Mouse (Mus musculus): ENCODE data around the gene Tep1.

GRCm38 (mm10) chr14:50795965-50796364 is 74.4 kb downstream of the Tep1 start:
- no peak for TF ChIP-seq CTCF (IDR thresholded peaks at IDR 0.05; ENCODE audit: control insufficient read depth, insufficient read depth, low read length)
- no peak for TF ChIP-seq POLR2A (IDR thresholded peaks at IDR 0.05; ENCODE audit: borderline replicate concordance, control insufficient read depth, low read depth, low read length)
